Mouse (Mus musculus) heart, adult 2 months (tissue): Measurements from ENCODE around the gene Jak1. TPM values are rescaled to one million over a fixed set of nuclear protein-coding genes. Genes with fewer than 3 reads are reported as not detected.

Source experiments
- DNase-seq, 2 experiments: peaks; one replicate each; pipeline ENCODE4 v3.0.0; 2021
- H3K27ac ChIP-seq: fragments of 200-600 bp; 2 replicates; pipeline ENCODE4 v1.8.1; 2022
- H3K27me3 ChIP-seq: fragments of 200-500 bp; 2 replicates; pipeline ENCODE4 v1.6.1; 2012; ENCODE audit warnings: mild to moderate bottlenecking, low read length, inconsistent platforms, mixed read lengths; ENCODE audit not compliant: control insufficient read depth, insufficient read depth
- H3K36me3 ChIP-seq: fragments of 200-500 bp; 2 replicates; pipeline ENCODE4 v1.6.1; 2012; ENCODE audit warnings: low read length, inconsistent platforms; ENCODE audit not compliant: control insufficient read depth, insufficient read depth
- H3K4me1 ChIP-seq: fragments of 200-500 bp; 2 replicates; pipeline ENCODE4 v1.6.1; 2011; ENCODE audit warnings: low read length; ENCODE audit not compliant: control insufficient read depth, insufficient read depth
- H3K4me3 ChIP-seq: fragments of 200-600 bp; 2 replicates; pipeline ENCODE4 v1.8.1; 2022
- H3K79me2 ChIP-seq: fragments of 200-500 bp; replicated peaks from 2 replicates; pipeline ENCODE4 v1.6.1; 2012; ENCODE audit warnings: mild to moderate bottlenecking, inconsistent platforms, low read length, moderate library complexity, mixed read lengths; ENCODE audit not compliant: control insufficient read depth, insufficient read depth
- H3K9ac ChIP-seq: fragments of 200-500 bp; 2 replicates; pipeline ENCODE4 v1.6.1; 2012; ENCODE audit warnings: low read depth, mild to moderate bottlenecking, control low read depth, inconsistent platforms, low read length, mixed read lengths
- CTCF ChIP-seq: fragments of 200-600 bp; IDR thresholded peaks from 2 replicates; pipeline ENCODE4 v1.8.1; 2022; ENCODE audit warnings: antibody characterized with exemption, mild to moderate bottlenecking, moderate library complexity
- EP300 ChIP-seq: fragments of 200-500 bp; IDR thresholded peaks from 2 replicates; pipeline ENCODE4 v1.6.1; 2011; ENCODE audit warnings: low read depth, low read length, control low read depth; ENCODE audit not compliant: insufficient read depth
- POLR2A ChIP-seq: fragments of 200-500 bp; IDR thresholded peaks from 2 replicates; pipeline ENCODE4 v1.6.1; 2011; ENCODE audit warnings: mild to moderate bottlenecking, low read depth, low read length, control low read depth; ENCODE audit not compliant: insufficient read depth
- WGBS: fragments of 180-500 bp; shearing (Covaris S2); methylation state at CpG from one replicate; pipeline ENCODE4 v1.1.7; 2018; 5-methylcytosine and 5-hydroxymethylcytosine counted together
- intact Hi-C: fragments of 180-260 bp; cut with DNase I; formaldehyde crosslinking; loops from one replicate; pipeline ENCODE4 v1.15.1; 2025
- polyA plus RNA-seq: library from polyadenylated mRNA; depleted of rRNA; stranded (reverse); fragments of >200 nt; gene quantifications from 2 replicates; pipeline ENCODE4 v1.2.3, GENCODE M21; 2012
- total RNA-seq, 2 experiments: library from RNA; stranded (reverse); gene quantifications; 2 replicates each; pipeline ENCODE4 v1.2.3; 2021

Gene Jak1
- total and polyA plus RNA-seq, 3 experiments: 30.9 to 95.4 (median 86.7) TPM

GRCm38 (mm10) chr4:101256526-101257210 is 8.4 kb downstream of the Jak1 start:
- no peak overlapping the region for H3K4me3 ChIP-seq
- peaks cover 18% of the 10 kb centered on the region for H3K36me3 ChIP-seq
- peaks cover 6% of the 10 kb centered on the region for H3K79me2 ChIP-seq
- H3K9ac ChIP-seq: no peak overlapping the region
- 44% methylated on average over 3 of the region's 3 CpGs for WGBS
- H3K4me1 ChIP-seq: peaks cover 46% of the 10 kb centered on the region
- no peak for TF ChIP-seq CTCF
- TF ChIP-seq EP300: no peak
- TF ChIP-seq POLR2A: no peak
- H3K27me3 ChIP-seq: no peaks in the 10 kb centered on the region
- intact Hi-C loops: no loop called here
- no peak overlapping the region; the same call in 1 of the 2 replicates for H3K27ac ChIP-seq
- no peak for DNase-seq

DNA sequence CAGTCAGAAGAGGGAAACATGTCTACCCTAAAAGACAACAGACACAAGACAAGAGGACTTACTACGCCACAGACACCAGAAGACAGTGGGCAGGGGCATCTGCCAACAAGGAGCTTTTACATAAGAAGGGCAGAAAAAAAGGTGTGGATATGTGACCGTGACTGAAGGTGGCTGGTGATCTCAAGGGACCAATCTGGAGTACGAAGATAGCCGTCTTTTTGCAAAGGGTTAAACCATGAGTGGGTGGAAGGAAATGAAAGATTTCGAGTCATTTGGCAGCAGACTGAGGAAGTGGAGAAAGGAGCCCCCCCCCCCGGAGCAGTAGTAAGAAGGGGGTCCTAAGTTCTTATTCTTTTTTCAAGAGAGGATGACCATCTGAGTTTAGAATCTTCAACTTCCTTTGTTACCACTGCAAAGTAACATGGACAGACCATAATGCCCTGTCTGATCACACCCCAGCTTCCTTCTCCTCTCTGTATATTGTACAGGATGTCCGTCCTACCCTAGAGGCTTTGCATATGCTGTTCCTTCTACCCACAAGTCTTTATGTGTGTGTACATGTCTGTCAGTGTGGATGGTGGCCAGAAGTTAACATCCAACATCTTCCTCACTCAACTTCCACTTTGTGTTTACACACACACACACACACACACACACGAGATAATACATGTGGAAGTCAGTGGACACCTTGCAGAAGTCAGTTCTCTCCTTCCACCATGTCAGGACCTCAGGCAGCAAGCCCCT is 10.3 kb downstream of the Jak1 start:
- Histone ChIP-seq H3K36me3 (peaks cover 17% of the 10 kb centered on the region), H3K4me3 (no peak overlapping the region), H3K79me2 (peaks cover 6% of the 10 kb centered on the region), H3K27me3 (no peaks in the 10 kb centered on the region), H3K9ac (no peak overlapping the region), H3K4me1 (peaks cover 36% of the 10 kb centered on the region), H3K27ac (no peak overlapping the region)
- no peak for TF ChIP-seq POLR2A
- TF ChIP-seq EP300: no peak
- TF ChIP-seq CTCF: no peak
- intact Hi-C loops: loop anchor here (5.0 kb wide), 1 partner anchor 38 kb away; no protein-coding TSS in a partner anchor
- WGBS: 41% methylated on average over 8 of the region's 8 CpGs
- DNase-seq: no peak

DNA sequence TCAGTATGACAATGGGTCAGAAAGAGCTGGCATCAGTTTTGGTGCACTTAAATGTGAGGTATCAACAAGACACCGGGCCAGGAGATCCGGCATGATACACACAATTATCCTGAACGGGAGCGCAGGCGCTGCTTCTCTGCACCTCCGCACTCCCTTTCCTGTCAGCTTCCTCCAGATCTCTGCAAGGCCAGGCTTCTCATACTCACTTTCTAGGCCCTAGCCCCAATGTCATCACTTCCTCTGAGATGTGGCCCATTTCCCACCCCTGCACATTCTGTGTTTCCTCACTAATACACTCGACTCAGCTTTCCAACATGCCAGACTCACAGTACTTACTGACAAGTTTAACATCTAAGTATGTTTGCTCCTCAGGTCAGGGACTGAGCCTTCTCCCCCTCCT is 11.1 kb downstream of the Jak1 start:
- Histone ChIP-seq H3K36me3 (peaks cover 17% of the 10 kb centered on the region), H3K79me2 (peaks cover 5% of the 10 kb centered on the region), H3K27ac (peak overlapping the region; percentile 48), H3K27me3 (no peaks in the 10 kb centered on the region), H3K9ac (no peak overlapping the region), H3K4me1 (peaks cover 33% of the 10 kb centered on the region), H3K4me3 (no peak overlapping the region)
- intact Hi-C loops: loop anchor here (5.0 kb wide), 1 partner anchor 38 kb away; no protein-coding TSS in a partner anchor
- no peak for TF ChIP-seq POLR2A
- TF ChIP-seq EP300: no peak
- no peak for TF ChIP-seq CTCF
- DNase-seq: peak; percentile 45 to 47
- WGBS: 22% methylated on average over 7 of the region's 7 CpGs

DNA sequence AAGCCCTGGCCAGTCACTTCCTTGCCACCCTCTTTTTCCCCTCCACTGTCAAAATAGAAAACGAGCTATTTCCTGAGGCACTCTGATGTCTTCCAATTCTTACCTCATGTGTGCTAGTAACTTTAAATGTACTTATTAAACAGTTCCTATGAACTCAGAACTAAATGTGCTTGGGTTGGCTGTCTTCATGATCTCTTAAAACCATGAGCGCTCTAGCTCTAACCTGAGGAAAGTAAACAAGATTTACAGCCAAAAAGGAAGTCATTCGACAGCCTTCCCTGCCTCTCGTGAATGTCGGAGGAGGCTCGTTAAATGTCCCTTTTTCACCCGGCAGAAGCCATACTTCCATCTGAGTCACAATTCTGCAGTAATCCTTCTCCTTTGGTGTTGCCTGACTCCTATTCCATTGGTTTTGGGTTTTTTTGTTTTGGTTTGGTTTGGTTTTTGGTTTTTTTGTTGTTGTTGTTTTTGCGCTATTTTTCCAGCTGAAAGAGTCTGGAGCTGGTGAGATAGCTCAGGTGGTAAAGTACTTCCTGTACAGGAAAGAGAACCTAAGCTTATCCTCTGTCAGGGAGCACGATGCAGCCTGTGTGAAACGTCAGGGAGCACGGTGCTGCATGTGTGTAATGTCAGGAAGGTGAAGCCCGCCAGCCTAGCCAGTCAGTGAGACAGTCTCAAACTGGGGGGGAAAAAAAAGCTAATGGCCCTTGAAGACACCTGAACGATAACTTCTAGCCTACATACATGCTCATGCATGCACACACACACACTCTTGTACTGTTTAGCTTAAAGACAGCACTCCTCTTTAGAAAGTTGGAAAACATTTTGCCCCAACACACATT is 12.1 kb downstream of the Jak1 start:
- peak overlapping the region; percentile 13; the same call in 1 of the 2 replicates for H3K27ac ChIP-seq
- TF ChIP-seq POLR2A: no peak
- TF ChIP-seq CTCF: no peak
- no peak for TF ChIP-seq EP300
- WGBS: 34% methylated on average over 13 of the region's 13 CpGs
- peaks cover 28% of the 10 kb centered on the region for H3K4me1 ChIP-seq
- no peak overlapping the region for H3K4me3 ChIP-seq
- peaks cover 5% of the 10 kb centered on the region for H3K79me2 ChIP-seq
- H3K27me3 ChIP-seq: no peaks in the 10 kb centered on the region
- H3K36me3 ChIP-seq: peaks cover 17% of the 10 kb centered on the region
- H3K9ac ChIP-seq: no peak overlapping the region
- no peak for DNase-seq
- intact Hi-C loops: loop anchor here (2.0 to 5.0 kb wide), 2 partner anchors 32 to 39 kb away; no protein-coding TSS in a partner anchor

DNA sequence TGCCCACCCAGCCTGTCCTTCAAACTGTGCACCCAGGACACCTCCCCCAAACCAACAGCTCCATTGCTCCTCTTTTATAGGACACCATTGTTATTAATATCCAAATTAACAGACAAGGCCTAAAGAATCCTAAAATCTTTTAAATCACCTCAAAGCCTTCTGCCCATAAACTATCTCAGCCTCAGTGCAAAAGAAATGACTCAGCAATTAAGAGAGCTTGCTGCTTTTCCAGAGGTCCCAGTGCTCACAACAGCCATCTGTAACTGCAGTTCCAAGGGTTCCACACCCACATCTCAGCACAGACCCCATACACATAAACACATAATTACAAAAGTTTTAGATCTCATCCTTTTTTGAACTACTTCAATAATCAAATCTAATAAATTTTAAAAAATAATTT is 13.1 kb downstream of the Jak1 start:
- Histone ChIP-seq H3K27ac (no peak overlapping the region), H3K4me1 (peaks cover 29% of the 10 kb centered on the region), H3K79me2 (peaks cover 5% of the 10 kb centered on the region)

More for the DNA sequence above, 13.1 kb downstream of the Jak1 start:
- H3K9ac ChIP-seq: no peak overlapping the region
- intact Hi-C loops: loop anchor here (2.0 to 5.0 kb wide), 2 partner anchors 31 to 40 kb away; no protein-coding TSS in a partner anchor
- H3K27me3 ChIP-seq: no peaks in the 10 kb centered on the region
- no peak for TF ChIP-seq POLR2A
- TF ChIP-seq CTCF: no peak
- TF ChIP-seq EP300: no peak
- DNase-seq: no peak
- no peak overlapping the region for H3K4me3 ChIP-seq
- H3K36me3 ChIP-seq: peaks cover 19% of the 10 kb centered on the region
